Mouse (Mus musculus) limb, embryonic 11.5 days (tissue): ENCODE measurements at regions not wholly inside any gene's neighbourhood (a gene's known extent, or its start where the extent isn't known, plus 50 kb on each side); places are given as distances from the start of the nearest gene placed in this dataset.

Source experiments
- ATAC-seq: fragments of 200-750 bp; cut with Nextera tagmentation; 2 replicates; pipeline ENCODE4 v1.8.0; 2017; ENCODE audit warnings: low read depth; ENCODE audit not compliant: insufficient number of reproducible peaks, low FRiP score, low TSS enrichment
- DNase-seq: peaks from one replicate; pipeline ENCODE4 v3.0.0-alpha.2; 2015; ENCODE audit warnings: low spot score
- H3K27ac ChIP-seq: fragments of 300-500 bp; sonication (generic); replicated peaks from 2 replicates; pipeline ENCODE4 v1.5.1; 2014; ENCODE audit warnings: low read depth, mild to moderate bottlenecking, low read length
- H3K27me3 ChIP-seq: fragments of 300-500 bp; sonication (generic); 2 replicates; pipeline ENCODE4 v1.6.1; 2014; ENCODE audit warnings: mild to moderate bottlenecking, low read length, mixed read lengths; ENCODE audit not compliant: control insufficient read depth, insufficient read depth
- H3K36me3 ChIP-seq: fragments of 300-500 bp; sonication (generic); 2 replicates; pipeline ENCODE4 v1.6.1; 2014; ENCODE audit warnings: mild to moderate bottlenecking, low read length, moderate library complexity, mixed read lengths; ENCODE audit not compliant: control insufficient read depth, insufficient read depth
- H3K4me1 ChIP-seq: fragments of 300-500 bp; sonication (generic); 2 replicates; pipeline ENCODE4 v1.6.1; 2014; ENCODE audit warnings: low read length, mixed read lengths; ENCODE audit not compliant: control insufficient read depth, insufficient read depth
- H3K4me2 ChIP-seq: fragments of 300-500 bp; sonication (generic); 2 replicates; pipeline ENCODE4 v1.6.1; 2014; ENCODE audit warnings: low read depth, mild to moderate bottlenecking, moderate library complexity; ENCODE audit not compliant: severe bottlenecking
- H3K4me3 ChIP-seq: fragments of 300-500 bp; sonication (generic); 2 replicates; pipeline ENCODE4 v1.5.1; 2014; ENCODE audit warnings: low read depth, low read length
- H3K9ac ChIP-seq: fragments of 300-500 bp; sonication (generic); 2 replicates; pipeline ENCODE4 v1.6.1; 2014; ENCODE audit warnings: mild to moderate bottlenecking, low read length
- H3K9me3 ChIP-seq: fragments of 300-500 bp; sonication (generic); 2 replicates; pipeline ENCODE4 v1.6.1; 2016; ENCODE audit warnings: low read length; ENCODE audit not compliant: control insufficient read depth
- WGBS: fragments of 180-500 bp; shearing (Covaris S2); extraction: QIAGEN DNeasy Blood & Tissue Kit; methylation state at CpG from one replicate; pipeline ENCODE4 v1.1.7; 2014; 5-methylcytosine and 5-hydroxymethylcytosine counted together

DNA sequence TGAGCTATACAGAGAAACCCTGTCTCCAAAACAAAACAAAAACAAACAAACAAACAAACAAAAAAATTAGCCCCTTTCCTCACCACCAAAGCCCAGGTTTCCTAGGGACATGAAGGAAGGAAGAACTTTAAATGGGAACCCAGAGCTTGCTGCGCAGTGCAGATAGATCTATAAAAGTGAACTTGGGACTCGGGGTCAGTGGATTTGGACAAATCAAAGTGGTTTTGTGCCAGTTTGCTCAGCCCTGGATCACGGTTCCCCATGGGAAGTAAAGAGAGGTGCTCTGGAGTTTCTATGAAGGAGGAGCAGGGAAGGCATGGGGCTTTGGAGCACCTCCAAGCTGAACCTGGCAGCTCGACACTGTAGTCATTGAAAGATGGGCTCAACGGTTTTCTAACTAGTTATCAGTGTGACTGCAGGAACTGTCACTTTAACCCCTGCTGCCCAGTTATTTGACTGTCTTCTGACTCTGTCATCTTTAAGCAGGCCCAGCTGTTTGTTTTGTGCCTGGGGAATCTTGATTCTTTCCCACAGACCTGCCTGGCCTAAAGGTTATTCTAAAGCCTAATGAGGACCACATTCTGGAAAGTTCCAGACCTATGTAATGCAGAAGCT, 58.3 kb upstream of the Rnf24 start:
- no peak for ATAC-seq
- H3K4me1 ChIP-seq = no peaks in the 10 kb centered on the region
- no peak overlapping the region for H3K27ac ChIP-seq
- no peak overlapping the region for H3K4me2 ChIP-seq
- H3K9me3 ChIP-seq = no peaks in the 10 kb centered on the region
- H3K27me3 ChIP-seq = no peaks in the 10 kb centered on the region
- no peak for DNase-seq
- no peak overlapping the region for H3K4me3 ChIP-seq
- no peak overlapping the region for H3K9ac ChIP-seq
- H3K36me3 ChIP-seq = no peaks in the 10 kb centered on the region
- 79% methylated on average over 5 of the region's 5 CpGs for WGBS

DNA sequence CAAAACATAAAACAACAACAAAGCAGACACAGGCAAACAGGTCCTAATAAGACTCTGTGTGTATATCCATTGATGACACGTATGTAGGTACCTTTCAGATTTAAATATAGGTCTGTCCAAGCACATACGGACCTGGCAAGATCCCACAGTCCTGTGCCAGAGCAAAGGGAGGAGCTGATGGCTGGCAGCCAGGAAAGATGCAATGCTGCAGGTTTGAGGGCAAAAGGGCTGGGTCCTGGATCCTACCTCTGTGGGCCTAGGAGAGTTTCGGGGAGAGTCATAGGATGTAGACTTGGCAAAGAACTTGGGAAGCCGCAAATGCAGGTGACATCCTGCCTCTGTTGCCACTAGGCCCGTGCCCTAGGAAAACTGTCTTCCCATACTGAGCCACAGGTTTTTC, 54.6 kb upstream of the Rnf24 start:
- Histone ChIP-seq H3K4me1 (no peaks in the 10 kb centered on the region; the same call in 1 of the 2 replicates), H3K27ac (no peak overlapping the region), H3K27me3 (no peaks in the 10 kb centered on the region), H3K4me3 (no peak overlapping the region), H3K9ac (no peak overlapping the region), H3K4me2 (no peak overlapping the region), H3K9me3 (no peaks in the 10 kb centered on the region), H3K36me3 (no peaks in the 10 kb centered on the region)
- ATAC-seq (no peak), DNase-seq (no peak)
- WGBS = 90% methylated on average over 5 of the region's 5 CpGs

DNA sequence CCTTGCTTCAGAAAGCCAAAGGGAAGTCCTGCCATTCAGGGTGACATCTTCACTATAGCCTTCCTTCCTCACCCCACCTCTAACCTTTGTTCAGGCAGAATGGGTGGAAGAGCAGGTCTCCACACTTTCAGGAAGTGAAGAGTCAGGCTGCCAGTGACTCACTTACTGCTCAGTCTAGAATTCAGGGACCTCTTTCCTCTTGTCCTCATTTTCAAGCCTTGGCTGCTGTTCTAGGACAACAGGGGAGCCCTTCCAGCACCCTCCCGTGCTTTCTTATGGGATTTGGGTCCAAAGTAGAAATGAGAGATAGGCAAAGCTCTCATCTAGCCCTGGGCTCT, 51.5 kb upstream of the Rnf24 start:
- H3K4me1 ChIP-seq = peaks cover 7% of the 10 kb centered on the region; the same call in 1 of the 2 replicates
- WGBS = 62% methylated on average over 1 of the region's 1 CpGs
- no peak overlapping the region for H3K4me3 ChIP-seq
- H3K9me3 ChIP-seq = no peaks in the 10 kb centered on the region
- no peak overlapping the region for H3K27ac ChIP-seq
- no peak overlapping the region for H3K4me2 ChIP-seq
- H3K9ac ChIP-seq = no peak overlapping the region
- no peaks in the 10 kb centered on the region for H3K27me3 ChIP-seq
- no peak for DNase-seq
- no peak for ATAC-seq
- H3K36me3 ChIP-seq = no peaks in the 10 kb centered on the region

DNA sequence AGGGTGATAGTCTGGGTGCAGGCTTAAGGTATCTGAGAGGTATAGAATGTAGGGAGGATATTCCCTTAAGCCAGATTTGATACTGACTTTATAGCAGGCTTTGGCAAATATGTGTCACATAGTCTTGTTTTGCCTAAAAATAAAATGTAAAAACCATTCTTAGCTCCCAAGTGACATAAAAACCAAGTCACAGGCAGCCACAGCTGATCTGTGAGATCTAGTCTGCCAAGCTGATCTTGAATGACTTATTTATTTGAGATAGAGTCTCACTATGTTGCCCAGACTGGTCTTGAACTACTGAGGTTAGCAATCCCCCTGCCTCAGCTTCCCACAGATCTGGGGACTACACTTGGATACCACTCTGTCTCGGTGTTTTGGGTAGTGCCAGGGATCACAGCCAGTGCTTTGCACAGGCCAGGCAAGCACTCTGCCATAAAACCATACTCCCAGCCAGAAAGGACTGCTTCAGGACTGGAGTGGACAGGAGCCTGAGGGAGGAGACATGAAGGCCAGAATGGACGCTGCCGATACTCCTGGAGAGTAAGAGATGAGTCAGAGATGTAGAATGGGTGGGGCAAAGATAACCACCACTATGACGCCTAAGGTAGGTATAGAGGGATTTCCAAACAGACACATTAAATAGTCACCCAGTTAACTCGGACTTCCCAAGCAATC, 51.0 kb upstream of the Rnf24 start:
- H3K27ac ChIP-seq = no peak overlapping the region
- no peaks in the 10 kb centered on the region for H3K36me3 ChIP-seq
- no peak overlapping the region for H3K4me2 ChIP-seq
- H3K27me3 ChIP-seq = no peaks in the 10 kb centered on the region
- H3K4me1 ChIP-seq = peaks cover 7% of the 10 kb centered on the region; the same call in 1 of the 2 replicates
- 79% methylated on average over 5 of the region's 5 CpGs for WGBS
- H3K9me3 ChIP-seq = no peaks in the 10 kb centered on the region
- no peak overlapping the region for H3K4me3 ChIP-seq
- DNase-seq (no peak), ATAC-seq (no peak)
- no peak overlapping the region for H3K9ac ChIP-seq
